Mouse (Mus musculus): ENCODE results near the gene 1700102P08Rik.
A peak's percentile ranks its signal among the peaks of the same experiment; 100 is the strongest.

Gene 1700102P08Rik

GRCm38 (mm10) chr9:108411381-108411942, 18.9 kb downstream of the 1700102P08Rik start:
- no peak for DNase-seq (ENCODE audit: low read depth)

GRCm38 (mm10) chr9:108412221-108412620, 19.6 kb downstream of the 1700102P08Rik start:
- peak; percentile 43 for DNase-seq (ENCODE audit: low read depth)

GRCm38 (mm10) chr9:108428384-108428783, 35.8 kb downstream of the 1700102P08Rik start, which contains the start of gene Ccdc36:
Gene Ccdc36 (minus strand): TSS chr9:108428484.
- no peak for DNase-seq (ENCODE audit: low read depth)

GRCm38 (mm10) chr9:108431431-108432067, 38.9 kb downstream of the 1700102P08Rik start:
- DNase-seq (ENCODE audit: low read depth) = peak; percentile 26

- DNase-seq (ENCODE audit: low read depth) = no peak
These were observed 43.6 kb downstream of the 1700102P08Rik start, which contains the start of gene BC048562 for GRCm38 (mm10) chr9:108436182-108436581. Gene BC048562 (plus strand): TSS chr9:108436482.

- DNase-seq (ENCODE audit: low read depth) = no peak
These were observed 46.6 kb downstream of the 1700102P08Rik start for GRCm38 (mm10) chr9:108439176-108439575.

- DNase-seq (ENCODE audit: low read depth) = no peak
These were observed 47.9 kb downstream of the 1700102P08Rik start for GRCm38 (mm10) chr9:108440485-108440884.

- no peak for DNase-seq (ENCODE audit: low read depth)
These were observed 48.8 kb downstream of the 1700102P08Rik start for GRCm38 (mm10) chr9:108441236-108441919.

GRCm38 (mm10) chr9:108445125-108445524, 52.5 kb downstream of the 1700102P08Rik start:
- peak; percentile 18 for DNase-seq (ENCODE audit: low read depth)

- no peak for DNase-seq (ENCODE audit: low read depth)
These were observed 57.3 kb downstream of the 1700102P08Rik start for GRCm38 (mm10) chr9:108449860-108450259.

GRCm38 (mm10) chr9:108450292-108451169, 57.9 kb downstream of the 1700102P08Rik start:
- no peak for DNase-seq (ENCODE audit: low read depth)

- no peak for DNase-seq (ENCODE audit: low read depth)
These were observed 58.5 kb downstream of the 1700102P08Rik start for GRCm38 (mm10) chr9:108451170-108451493.

- peak; percentile 18 for DNase-seq (ENCODE audit: low read depth)
These were observed 59.0 kb downstream of the 1700102P08Rik start for GRCm38 (mm10) chr9:108451519-108452160.

- peak; percentile 90 for DNase-seq (ENCODE audit: low read depth)
These were observed 59.8 kb downstream of the 1700102P08Rik start for GRCm38 (mm10) chr9:108452291-108452906.

- no peak for DNase-seq (ENCODE audit: low read depth)
These were observed 60.3 kb downstream of the 1700102P08Rik start for GRCm38 (mm10) chr9:108452911-108453310.

- no peak for DNase-seq (ENCODE audit: low read depth)
These were observed 60.9 kb downstream of the 1700102P08Rik start for GRCm38 (mm10) chr9:108453458-108453857.

GRCm38 (mm10) chr9:108454429-108454828, 61.8 kb downstream of the 1700102P08Rik start:
- DNase-seq (ENCODE audit: low read depth) = no peak

- no peak for DNase-seq (ENCODE audit: low read depth)
These were observed 63.4 kb downstream of the 1700102P08Rik start for GRCm38 (mm10) chr9:108455747-108456571.

- no peak for DNase-seq (ENCODE audit: low read depth)
These were observed 64.3 kb downstream of the 1700102P08Rik start for GRCm38 (mm10) chr9:108456953-108457352.

GRCm38 (mm10) chr9:108459939-108460318, 67.3 kb downstream of the 1700102P08Rik start:
- DNase-seq (ENCODE audit: low read depth) = no peak
